1 mouse cellular context compared by ENCODE assay signal in the genomic region with DNA sequence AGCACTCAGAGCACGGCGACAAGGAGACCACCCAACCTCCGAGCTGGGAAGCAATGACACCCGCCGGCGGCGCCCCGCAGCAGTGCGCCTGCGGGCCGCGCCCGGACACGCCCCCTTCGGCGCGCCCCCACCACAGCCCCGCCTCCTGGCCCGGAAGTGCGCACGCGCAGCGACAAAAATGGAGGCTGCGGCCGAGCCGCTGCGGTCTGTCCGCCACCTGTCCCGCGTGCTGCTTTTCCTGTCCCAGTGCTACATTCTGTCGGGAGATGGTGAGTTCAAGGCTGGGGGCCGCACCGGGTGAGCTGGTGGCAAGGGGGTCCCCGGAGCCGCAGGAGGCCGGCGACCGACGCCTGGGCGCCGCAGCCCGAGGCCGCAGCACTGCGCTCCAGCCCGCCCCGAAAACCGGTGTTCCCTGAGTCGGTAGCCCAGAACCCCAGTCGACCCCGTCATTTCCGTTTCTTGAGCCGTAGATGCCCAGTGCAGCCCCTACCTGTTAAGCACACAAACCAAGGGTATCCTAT.
TF ChIP-seq lines count a peak whose summit lies in the region.

No protein-coding gene starts in this region.

TF ChIP-seq in MEL, 35 proteins besides CTCF, POLR2A, EP300 and RAD21 (continued from another document):
- TF ChIP-seq TBP (IDR thresholded peaks at IDR 0.05; ENCODE audit: low read depth, low read length) (no peak), CHD1 (IDR thresholded peaks at IDR 0.05; ENCODE audit: low read depth, low read length) (no peak), TCF12 (IDR thresholded peaks at IDR 0.05; ENCODE audit: low read depth, low read length) (no peak), MYB (IDR thresholded peaks at IDR 0.05; ENCODE audit: low read depth, low read length) (no peak), BHLHE40 (IDR thresholded peaks at IDR 0.05; ENCODE audit: borderline replicate concordance, low read depth, low read length) (no peak)
TF ChIP-seq in MEL: peak in this region for 10.
